Mouse (Mus musculus) C2C12 (cell line): ENCODE data around the gene 2610318N02Rik. TPM values are rescaled to one million over a fixed set of nuclear protein-coding genes. Genes with fewer than 3 reads are reported as not detected.
A peak's percentile ranks its signal among the peaks of the same experiment; 100 is the strongest.

Source experiments
- H3K27me3 ChIP-seq: one replicate; pipeline ENCODE4 v1.6.1; 2011; ENCODE audit not compliant: control insufficient read depth, insufficient read depth, insufficient read length
- H3K36me3 ChIP-seq: one replicate; pipeline ENCODE4 v1.6.1; 2011; ENCODE audit not compliant: control insufficient read depth, insufficient read depth
- H3K4me3 ChIP-seq: one replicate; pipeline ENCODE4 v1.5.1; 2011; ENCODE audit warnings: mild to moderate bottlenecking, control low read depth; ENCODE audit not compliant: poor library complexity, insufficient read depth, severe bottlenecking
- H3K79me2 ChIP-seq: one replicate; pipeline ENCODE4 v1.6.1; 2011; ENCODE audit not compliant: control insufficient read depth, insufficient read depth
- H3K79me3 ChIP-seq: one replicate; pipeline ENCODE4 v1.6.1; 2011; ENCODE audit warnings: low read depth, control low read depth
- H3ac ChIP-seq: one replicate; pipeline ENCODE3; 2011; ENCODE audit warnings: low read depth; ENCODE audit not compliant: control insufficient read depth, insufficient read length
- CEBPB ChIP-seq: IDR thresholded peaks from one replicate; pipeline ENCODE4 v1.6.1; 2011; ENCODE audit warnings: low read depth, mild to moderate bottlenecking, control low read depth, moderate library complexity
- CTCF ChIP-seq: IDR thresholded peaks from one replicate; pipeline ENCODE4 v1.5.1; 2011; ENCODE audit not compliant: control insufficient read depth, insufficient read depth, insufficient read length
- FOSL1 ChIP-seq: IDR thresholded peaks from one replicate; pipeline ENCODE4 v1.8.0; 2011; ENCODE audit warnings: mild to moderate bottlenecking, low read length; ENCODE audit not compliant: poor library complexity, insufficient read depth, severe bottlenecking
- MAX ChIP-seq: IDR thresholded peaks from one replicate; pipeline ENCODE4 v1.6.1; 2011; ENCODE audit warnings: mild to moderate bottlenecking, control low read depth
- MYOD1 ChIP-seq: IDR thresholded peaks from one replicate; pipeline ENCODE4 v1.6.1; 2011; ENCODE audit warnings: low read depth; ENCODE audit not compliant: control insufficient read depth, insufficient read length
- MYOG ChIP-seq: IDR thresholded peaks from one replicate; pipeline ENCODE4 v1.6.1; 2011; ENCODE audit not compliant: control insufficient read depth, insufficient read length; ENCODE audit errors: extremely low read depth
- USF1 ChIP-seq: IDR thresholded peaks from one replicate; pipeline ENCODE4 v1.6.1; 2011; ENCODE audit warnings: low read depth, mild to moderate bottlenecking, control low read depth, moderate library complexity
- polyA plus RNA-seq: library from polyadenylated mRNA; unstranded; fragments of >200 nt; fragmentation: generic; extraction: Trizol; gene quantifications from one replicate; pipeline ENCODE4 v1.2.1, GENCODE M21; 2012; ENCODE audit warnings: missing spikeins

2610318N02Rik gene
- polyA plus RNA-seq, 1 experiment, result 25.4 TPM

GRCm38 (mm10) chr16:17121569-17121968 is 3.4 kb downstream of the 2610318N02Rik start:
- Histone ChIP-seq H3K79me3 (peaks cover 3% of the 10 kb centered on the region), H3K4me3 (no peak overlapping the region), H3K27me3 (no peaks in the 10 kb centered on the region), H3ac (no peak overlapping the region), H3K36me3 (peaks cover 28% of the 10 kb centered on the region), H3K79me2 (peaks cover 21% of the 10 kb centered on the region)
- TF ChIP-seq USF1 (no peak), FOSL1 (no peak), MYOD1 (no peak)

DNA sequence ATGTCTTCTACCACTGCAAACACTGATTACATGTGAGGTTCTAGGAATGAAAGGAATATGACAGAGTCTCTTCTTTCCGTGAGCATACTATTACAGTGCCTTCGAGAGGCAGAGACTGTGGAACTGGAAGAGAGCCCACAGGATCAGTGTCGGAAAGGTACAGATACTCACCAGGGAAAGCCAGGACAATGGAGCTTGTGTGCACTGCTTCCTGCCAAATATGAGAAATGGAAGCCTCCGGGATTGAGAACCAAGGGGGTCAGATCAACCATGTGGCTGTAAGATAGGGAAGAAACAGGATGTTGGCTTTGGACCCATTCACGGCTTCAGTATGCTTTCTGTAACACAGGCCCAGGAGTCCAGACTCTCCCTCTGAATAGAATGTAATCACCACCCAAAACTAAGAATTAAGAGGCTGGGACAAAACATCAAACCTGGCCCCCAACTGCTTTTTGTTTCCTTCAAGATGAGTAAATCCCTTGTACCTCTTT is 7.6 kb downstream of the 2610318N02Rik start:
- TF ChIP-seq MYOD1 (no peak), MAX (no peak), CEBPB (no peak), FOSL1 (no peak), MYOG (no peak), USF1 (no peak), CTCF (no peak)

DNA sequence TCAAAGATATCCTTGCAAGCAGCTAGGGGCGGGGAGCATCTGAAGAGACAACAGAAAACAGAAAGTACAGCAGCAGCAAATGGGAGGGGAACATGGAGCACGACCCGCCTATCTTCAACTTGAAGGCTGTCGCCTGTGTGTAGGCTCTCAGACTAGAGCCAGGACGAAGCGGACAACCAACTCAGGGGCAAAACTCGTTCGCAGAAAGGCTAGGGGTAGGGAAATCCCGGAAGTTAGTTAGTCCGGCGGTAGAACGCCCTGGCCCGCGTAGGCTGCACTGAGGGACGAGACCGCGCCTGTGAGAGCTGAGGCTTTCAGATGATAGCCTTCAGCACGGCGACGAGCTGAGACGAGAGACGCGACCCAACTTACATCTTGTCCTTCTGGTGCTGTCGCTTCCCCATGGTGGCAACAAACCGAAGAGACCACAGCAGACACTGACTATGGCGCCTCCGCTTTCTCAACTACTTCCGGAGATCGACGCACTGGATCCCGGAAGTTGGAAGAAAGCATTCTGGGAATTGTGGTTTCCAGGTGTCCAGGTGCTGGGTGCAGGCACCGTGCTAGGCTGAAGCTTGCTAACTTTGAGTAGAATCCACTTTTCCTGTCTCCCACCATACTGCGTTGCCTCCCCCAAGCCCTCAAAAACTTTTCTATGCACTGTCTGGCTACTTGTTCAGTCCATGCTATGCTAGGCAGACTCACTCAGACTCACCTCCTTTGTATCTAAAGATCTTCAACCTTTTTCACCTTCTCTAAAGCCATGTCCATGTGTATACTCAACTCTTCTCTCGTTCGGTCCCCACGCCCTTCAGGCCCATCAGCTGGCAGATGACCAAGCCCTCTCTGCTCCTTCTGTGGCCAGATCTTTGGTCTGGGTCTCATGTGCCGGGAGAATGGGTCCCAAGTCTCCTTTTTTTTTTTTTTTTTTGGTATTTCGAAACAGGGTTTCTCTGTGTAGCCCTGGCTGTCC is 13.9 kb downstream of the 2610318N02Rik start, which contains the start of gene Ppil2:
Gene Ppil2, minus strand, starts transcription at position 487 of the 973 bp plus-strand sequence.
- H3K4me3 ChIP-seq, result peak within 1 kb of the TSS; percentile 89
- H3K79me3 ChIP-seq, result peaks cover 15% of the 10 kb centered on the region
- TF ChIP-seq USF1 (no peak), CEBPB (no peak), CTCF (no peak), FOSL1 (no peak), MAX (no peak), MYOD1 (no peak), MYOG (no peak)
- peak within 1 kb of the TSS; percentile 100 for H3ac ChIP-seq
- H3K36me3 ChIP-seq, result peaks cover 34% of the 10 kb centered on the region
- H3K79me2 ChIP-seq, result peaks cover 32% of the 10 kb centered on the region
- no peaks in the 10 kb centered on the region for H3K27me3 ChIP-seq

More for the DNA sequence above, 7.6 kb downstream of the 2610318N02Rik start:
- Histone ChIP-seq H3K4me3 (no peak overlapping the region), H3ac (no peak overlapping the region), H3K27me3 (no peaks in the 10 kb centered on the region), H3K79me3 (no peaks in the 10 kb centered on the region), H3K36me3 (peaks cover 32% of the 10 kb centered on the region), H3K79me2 (no peaks in the 10 kb centered on the region)

DNA sequence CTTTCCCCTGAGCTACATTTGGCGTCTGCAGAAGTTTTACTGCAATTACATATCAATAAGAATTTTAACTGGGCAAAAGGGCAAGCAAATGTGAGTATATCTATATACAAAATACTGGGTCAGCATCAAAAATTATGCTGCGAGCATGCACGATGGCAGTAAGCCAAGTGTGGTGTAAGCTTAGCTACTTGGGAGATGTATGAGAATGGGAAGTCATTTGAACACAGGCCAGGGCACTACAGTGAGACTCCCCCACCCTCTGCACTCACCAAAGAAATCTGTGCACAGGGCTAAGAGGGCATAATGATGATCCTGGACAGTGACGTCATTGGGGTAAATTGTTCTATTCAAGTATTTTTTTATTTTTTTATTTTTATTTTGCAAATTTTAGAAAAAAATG is 20.4 kb downstream of the 2610318N02Rik start:
- Histone ChIP-seq H3ac (no peak overlapping the region), H3K36me3 (peaks cover 51% of the 10 kb centered on the region), H3K4me3 (no peak overlapping the region), H3K27me3 (no peaks in the 10 kb centered on the region), H3K79me3 (peaks cover 6% of the 10 kb centered on the region), H3K79me2 (peaks cover 18% of the 10 kb centered on the region)
- no peak for TF ChIP-seq MAX
- no peak for TF ChIP-seq CTCF
- no peak for TF ChIP-seq CEBPB

GRCm38 (mm10) chr16:17102630-17103220 is 22.2 kb downstream of the 2610318N02Rik start:
- H3ac ChIP-seq, result no peak overlapping the region
- no peaks in the 10 kb centered on the region for H3K79me3 ChIP-seq
- TF ChIP-seq CTCF (no peak), MYOG (no peak), MAX (no peak)
- no peaks in the 10 kb centered on the region for H3K27me3 ChIP-seq
- H3K79me2 ChIP-seq, result peaks cover 3% of the 10 kb centered on the region
- H3K4me3 ChIP-seq, result no peak overlapping the region
- peaks cover 48% of the 10 kb centered on the region for H3K36me3 ChIP-seq

GRCm38 (mm10) chr16:17096938-17097337 is 28.0 kb downstream of the 2610318N02Rik start:
- no peaks in the 10 kb centered on the region for H3K27me3 ChIP-seq
- no peaks in the 10 kb centered on the region for H3K79me3 ChIP-seq
- no peak for TF ChIP-seq MYOG
- H3K4me3 ChIP-seq, result no peak overlapping the region
- no peaks in the 10 kb centered on the region for H3K79me2 ChIP-seq
- H3ac ChIP-seq, result no peak overlapping the region
- H3K36me3 ChIP-seq, result peaks cover 73% of the 10 kb centered on the region
